Mouse (Mus musculus): ENCODE measurements around the gene Smarca2.

DNA sequence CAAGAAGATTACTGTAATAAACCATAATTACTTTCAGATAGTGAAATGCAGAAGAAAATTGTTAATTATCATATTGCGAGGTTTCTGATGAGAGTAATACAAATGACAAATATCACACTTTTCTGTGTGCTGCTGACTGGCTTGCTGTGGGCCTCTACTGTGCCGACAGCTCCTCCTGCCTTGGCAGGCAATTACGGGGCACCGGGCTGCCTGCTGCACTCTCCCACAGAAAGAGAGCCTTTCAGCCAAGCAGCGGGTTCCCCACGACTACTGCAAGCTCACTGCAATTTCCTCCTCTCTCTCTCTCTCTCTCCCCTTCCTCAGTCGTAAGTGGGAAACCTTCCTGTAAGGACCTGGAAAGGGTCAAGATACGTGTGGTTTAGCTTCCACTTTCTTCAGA lies 73.7 kb downstream of the Smarca2 start:
- TF ChIP-seq CTCF (IDR thresholded peaks at IDR 0.05; ENCODE audit: low read depth) (no peak), EP300 (IDR thresholded peaks at IDR 0.05; ENCODE audit: low read depth) (no peak)
